Mouse (Mus musculus): ENCODE measurements around the gene Cryaa.

DNA sequence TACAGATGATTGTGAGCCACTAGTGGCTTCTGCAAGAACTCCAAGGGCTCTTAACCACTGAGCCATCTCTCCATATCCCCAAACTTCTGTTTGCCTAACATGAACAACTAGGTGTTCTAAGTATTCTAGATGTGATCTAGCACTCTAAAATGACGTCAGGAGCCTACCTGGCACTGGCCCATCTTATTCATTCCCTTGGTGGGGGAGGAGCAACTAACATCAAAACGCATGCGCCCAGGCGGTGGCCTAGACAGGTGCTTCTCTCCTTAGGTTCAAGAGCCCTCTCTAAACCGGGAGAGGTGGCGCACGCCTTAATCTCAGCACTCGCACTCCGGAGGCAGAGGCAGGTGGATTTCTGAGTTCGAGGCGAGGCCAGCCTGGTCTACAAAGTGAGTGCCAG, 41.8 kb upstream of the Cryaa start:
- TF ChIP-seq CTCF (IDR thresholded peaks at IDR 0.05), result no peak
- TF ChIP-seq POLR2A (IDR thresholded peaks at IDR 0.05; ENCODE audit: insufficient read depth, low read depth, low read length), result no peak
- TF ChIP-seq EP300 (IDR thresholded peaks at IDR 0.05; ENCODE audit: insufficient read depth, low read depth, low read length), result no peak

Data from heart, adult 2 months (tissue).